Mouse (Mus musculus) ovary, postnatal 10 days (tissue): ENCODE results near the gene Gm20388.

Experiments used
- DNase-seq: peaks from one replicate; pipeline ENCODE4 v3.0.0; 2022; ENCODE audit warnings: low spot score

The Gm20388 gene

GRCm38 (mm10) chr8:124250785-124251184 lies 4340.1 kb downstream of the Gm20388 start:
- no peak for DNase-seq

- no peak for DNase-seq
These were observed 4341.9 kb downstream of the Gm20388 start for GRCm38 (mm10) chr8:124252533-124252950.

- no peak for DNase-seq
These were observed 4343.3 kb downstream of the Gm20388 start for GRCm38 (mm10) chr8:124253939-124254338.

- DNase-seq: no peak
These were observed 4346.2 kb downstream of the Gm20388 start for GRCm38 (mm10) chr8:124256841-124257240.

- DNase-seq: peak; percentile 31
These were observed 4346.7 kb downstream of the Gm20388 start for GRCm38 (mm10) chr8:124257363-124257762.

- no peak for DNase-seq
These were observed 4348.5 kb downstream of the Gm20388 start for GRCm38 (mm10) chr8:124259146-124259545.

GRCm38 (mm10) chr8:124259925-124260324 lies 4349.3 kb downstream of the Gm20388 start:
- no peak for DNase-seq

- no peak for DNase-seq
These were observed 4349.7 kb downstream of the Gm20388 start for GRCm38 (mm10) chr8:124260371-124260770.

GRCm38 (mm10) chr8:124263058-124263457 lies 4352.4 kb downstream of the Gm20388 start:
- no peak for DNase-seq

- no peak for DNase-seq
These were observed 4353.4 kb downstream of the Gm20388 start for GRCm38 (mm10) chr8:124264032-124264431.

GRCm38 (mm10) chr8:124264671-124265070 lies 4354.0 kb downstream of the Gm20388 start:
- no peak for DNase-seq

- no peak for DNase-seq
These were observed 4354.5 kb downstream of the Gm20388 start for GRCm38 (mm10) chr8:124265130-124265529.

- no peak for DNase-seq
These were observed 4355.2 kb downstream of the Gm20388 start for GRCm38 (mm10) chr8:124265798-124266197.

GRCm38 (mm10) chr8:124267206-124267605 lies 4356.6 kb downstream of the Gm20388 start:
- no peak for DNase-seq

GRCm38 (mm10) chr8:124270504-124270903 lies 4359.9 kb downstream of the Gm20388 start:
- no peak for DNase-seq

- DNase-seq: no peak
These were observed 4360.3 kb downstream of the Gm20388 start for GRCm38 (mm10) chr8:124270904-124271303.

GRCm38 (mm10) chr8:124271518-124271917 lies 4360.9 kb downstream of the Gm20388 start:
- DNase-seq: no peak

- DNase-seq: no peak
These were observed 4362.2 kb downstream of the Gm20388 start for GRCm38 (mm10) chr8:124272792-124273191.

- no peak for DNase-seq
These were observed 4363.1 kb downstream of the Gm20388 start for GRCm38 (mm10) chr8:124273606-124274218.

GRCm38 (mm10) chr8:124274441-124275120 lies 4363.9 kb downstream of the Gm20388 start:
- DNase-seq: no peak

- no peak for DNase-seq
These were observed 4364.9 kb downstream of the Gm20388 start for GRCm38 (mm10) chr8:124275377-124276071.

GRCm38 (mm10) chr8:124277951-124278910 lies 4367.6 kb downstream of the Gm20388 start:
- no peak for DNase-seq
